Mouse (Mus musculus): ENCODE results near the gene Trp53bp1.
A peak's percentile ranks its signal among the peaks of the same experiment; 100 is the strongest.

Gene Trp53bp1

GRCm38 (mm10) chr2:121249758-121250157, 21.4 kb downstream of the Trp53bp1 start:
- DNase-seq (ENCODE audit: low read depth, low spot score) = no peak

- no peak for DNase-seq (ENCODE audit: low read depth, low spot score)
These were observed 27.1 kb downstream of the Trp53bp1 start for GRCm38 (mm10) chr2:121244099-121244498.

- DNase-seq (ENCODE audit: low read depth, low spot score) = no peak
These were observed 31.8 kb downstream of the Trp53bp1 start for GRCm38 (mm10) chr2:121239426-121239825.

- no peak for DNase-seq (ENCODE audit: low read depth, low spot score)
These were observed 35.6 kb downstream of the Trp53bp1 start for GRCm38 (mm10) chr2:121235460-121236072.

- no peak for DNase-seq (ENCODE audit: low read depth, low spot score)
These were observed 43.1 kb downstream of the Trp53bp1 start for GRCm38 (mm10) chr2:121228135-121228534.

- no peak for DNase-seq (ENCODE audit: low read depth, low spot score)
These were observed 48.2 kb downstream of the Trp53bp1 start for GRCm38 (mm10) chr2:121223010-121223409.

- no peak for DNase-seq (ENCODE audit: low read depth, low spot score)
These were observed 51.2 kb downstream of the Trp53bp1 start for GRCm38 (mm10) chr2:121219994-121220393.

- no peak for DNase-seq (ENCODE audit: low read depth, low spot score)
These were observed 52.0 kb downstream of the Trp53bp1 start for GRCm38 (mm10) chr2:121219177-121219576.

- DNase-seq (ENCODE audit: low read depth, low spot score) = no peak
These were observed 56.7 kb downstream of the Trp53bp1 start for GRCm38 (mm10) chr2:121214491-121214890.

- no peak for DNase-seq (ENCODE audit: low read depth, low spot score)
These were observed 64.7 kb downstream of the Trp53bp1 start for GRCm38 (mm10) chr2:121206541-121206940.

- no peak for DNase-seq (ENCODE audit: low read depth, low spot score)
These were observed 66.9 kb downstream of the Trp53bp1 start for GRCm38 (mm10) chr2:121204276-121204675.

GRCm38 (mm10) chr2:121195466-121195865, 75.7 kb downstream of the Trp53bp1 start:
- DNase-seq (ENCODE audit: low read depth, low spot score) = no peak

GRCm38 (mm10) chr2:121188530-121188929, 82.7 kb downstream of the Trp53bp1 start:
- no peak for DNase-seq (ENCODE audit: low read depth, low spot score)

- no peak for DNase-seq (ENCODE audit: low read depth, low spot score)
These were observed 87.1 kb downstream of the Trp53bp1 start for GRCm38 (mm10) chr2:121184142-121184541.

- no peak for DNase-seq (ENCODE audit: low read depth, low spot score)
These were observed 87.8 kb downstream of the Trp53bp1 start for GRCm38 (mm10) chr2:121183431-121183830.

- no peak for DNase-seq (ENCODE audit: low read depth, low spot score)
These were observed 92.3 kb downstream of the Trp53bp1 start for GRCm38 (mm10) chr2:121178828-121179479.

GRCm38 (mm10) chr2:121170980-121171742, 100.0 kb downstream of the Trp53bp1 start, which contains the start of gene Zscan29:
Gene Zscan29, minus strand, starts transcription at chr2:121171125.
- peak; percentile 63 for DNase-seq (ENCODE audit: low read depth, low spot score)

- DNase-seq (ENCODE audit: low read depth, low spot score) = no peak
These were observed 100.7 kb downstream of the Trp53bp1 start, which contains the start of gene Tubgcp4 for GRCm38 (mm10) chr2:121170481-121170971. Gene Tubgcp4, plus strand, starts transcription at chr2:121170654.

- no peak for DNase-seq (ENCODE audit: low read depth, low spot score)
These were observed 101.3 kb downstream of the Trp53bp1 start for GRCm38 (mm10) chr2:121169902-121170301.

GRCm38 (mm10) chr2:121169173-121169572, 102.0 kb downstream of the Trp53bp1 start:
- no peak for DNase-seq (ENCODE audit: low read depth, low spot score)

- no peak for DNase-seq (ENCODE audit: low read depth, low spot score)
These were observed 118.1 kb downstream of the Trp53bp1 start for GRCm38 (mm10) chr2:121153100-121153499.

- DNase-seq (ENCODE audit: low read depth, low spot score) = no peak
These were observed 121.5 kb downstream of the Trp53bp1 start for GRCm38 (mm10) chr2:121149679-121150078.

All from brain, embryonic 18.5 days (tissue).